Mouse (Mus musculus) gastrocnemius, adult 2 months (tissue): Measurements from ENCODE around the gene Olfr202. TPM values are rescaled to one million over a fixed set of nuclear protein-coding genes. Genes with fewer than 3 reads are reported as not detected.
"Not testable (repeated sequence)": the region's sequence is repeated elsewhere in the genome, so short reads cannot be mapped to it uniquely, and the experiment has no call there.

Experiments
- DNase-seq: peaks from one replicate; pipeline ENCODE4 v3.0.0; 2022
- H3K27ac ChIP-seq: fragments of 200-600 bp; 2 replicates; pipeline ENCODE4 v1.8.1; 2022; ENCODE audit warnings: mild to moderate bottlenecking
- H3K4me3 ChIP-seq: fragments of 200-600 bp; 2 replicates; pipeline ENCODE4 v1.8.1; 2022; ENCODE audit warnings: mild to moderate bottlenecking, moderate library complexity
- CTCF ChIP-seq: fragments of 200-600 bp; IDR thresholded peaks from 2 replicates; pipeline ENCODE4 v1.8.1; 2022; ENCODE audit warnings: antibody characterized with exemption, mild to moderate bottlenecking, moderate library complexity
- intact Hi-C: fragments of 180-260 bp; cut with DNase I; formaldehyde crosslinking; loops from one replicate; pipeline ENCODE4 v1.15.1; 2025
- long read RNA-seq, 2 experiments: library from polyadenylated mRNA; stranded (forward); transcript quantifications; one replicate each; pipeline ENCODE4 v2.0.0; 2021
- total RNA-seq, 2 experiments: library from RNA; stranded (reverse); gene quantifications; 2 replicates each; pipeline ENCODE4 v1.2.3; 2021

Olfr202 gene
- total RNA-seq: not detected
- long read RNA-seq, experiment 1: 0 reads
- long read RNA-seq, experiment 2: 0 reads

GRCm38 (mm10) chr16:59286693-59287092, at the start of gene Olfr202:
TSS of gene Olfr202 (minus strand) at chr16:59286793.
- no peak for TF ChIP-seq CTCF
- no peak within 1 kb of the TSS for H3K4me3 ChIP-seq
- no peak for DNase-seq
- intact Hi-C loops: no loop called here
- H3K27ac ChIP-seq: no peak within 1 kb of the TSS

- intact Hi-C loops: no loop called here
- Histone ChIP-seq H3K27ac (no peak within 1 kb of the TSS), H3K4me3 (no peak within 1 kb of the TSS)
- DNase-seq: no peak
- no peak for TF ChIP-seq CTCF
These were observed 44.4 kb upstream of the Olfr202 start, which contains the start of gene Olfr205 for GRCm38 (mm10) chr16:59331038-59331437. TSS of gene Olfr205 (minus strand) at chr16:59331138.

- H3K27ac ChIP-seq, H3K4me3 ChIP-seq, DNase-seq, intact Hi-C loops: not testable (repeated sequence)
These were observed 36.7 kb upstream of the Olfr202 start for GRCm38 (mm10) chr16:59323262-59323661.

GRCm38 (mm10) chr16:59318148-59318547, 31.6 kb upstream of the Olfr202 start, which contains the start of gene Olfr204:
TSS of gene Olfr204 (minus strand) at chr16:59318248.
- intact Hi-C loops: no loop called here
- H3K4me3 ChIP-seq: no peak within 1 kb of the TSS

GRCm38 (mm10) chr16:59298581-59298980, 12.0 kb upstream of the Olfr202 start, which contains the start of gene Olfr203:
TSS of gene Olfr203 (plus strand) at chr16:59298881.
- Histone ChIP-seq H3K27ac (no peak within 1 kb of the TSS), H3K4me3 (no peak within 1 kb of the TSS)
- TF ChIP-seq CTCF: no peak
- no peak for DNase-seq
- intact Hi-C loops: no loop called here

More at GRCm38 (mm10) chr16:59318148-59318547, 31.6 kb upstream of the Olfr202 start, which contains the start of gene Olfr204:
- no peak for DNase-seq
- H3K27ac ChIP-seq: no peak within 1 kb of the TSS
- TF ChIP-seq CTCF: no peak

- intact Hi-C loops, DNase-seq, H3K27ac ChIP-seq, H3K4me3 ChIP-seq: not testable (repeated sequence)
These were observed 983 bp upstream of the Olfr202 start for GRCm38 (mm10) chr16:59287576-59287975.

- no peak for DNase-seq
- Histone ChIP-seq H3K4me3 (no peak overlapping the region), H3K27ac (no peak overlapping the region)
- no peak for TF ChIP-seq CTCF
- intact Hi-C loops: no loop called here
These were observed 3.1 kb downstream of the Olfr202 start for GRCm38 (mm10) chr16:59283476-59283875.

GRCm38 (mm10) chr16:59280542-59280941, 6.1 kb downstream of the Olfr202 start:
- Histone ChIP-seq H3K4me3 (no peak overlapping the region), H3K27ac (no peak overlapping the region)
- DNase-seq: no peak
- intact Hi-C loops: no loop called here
- no peak for TF ChIP-seq CTCF

GRCm38 (mm10) chr16:59272532-59272931, 14.1 kb downstream of the Olfr202 start, which contains the start of gene Olfr201:
TSS of gene Olfr201 (minus strand) at chr16:59272632.
- intact Hi-C loops, H3K4me3 ChIP-seq, H3K27ac ChIP-seq, DNase-seq: not testable (repeated sequence)

GRCm38 (mm10) chr16:59269097-59269496, 17.5 kb downstream of the Olfr202 start:
- H3K27ac ChIP-seq, DNase-seq, intact Hi-C loops, H3K4me3 ChIP-seq: not testable (repeated sequence)

GRCm38 (mm10) chr16:59249684-59250083, 36.9 kb downstream of the Olfr202 start:
- TF ChIP-seq CTCF: no peak
- no peak overlapping the region for H3K27ac ChIP-seq
- DNase-seq: no peak
- H3K4me3 ChIP-seq: no peak overlapping the region
- intact Hi-C loops: no loop called here

Other genes starting within 250 kb of the Olfr202 start
- gene Olfr187, start 247.0 kb downstream of the Olfr202 start, total RNA-seq: not detected
- gene Olfr190, start 208.8 kb downstream of the Olfr202 start, total RNA-seq: not detected
- not detected for gene Olfr191, start 197.0 kb downstream of the Olfr202 start, total RNA-seq
- gene Olfr193, start 174.9 kb downstream of the Olfr202 start, total RNA-seq: not detected
- gene Olfr194, start 165.7 kb downstream of the Olfr202 start, total RNA-seq: not detected
- gene Olfr195, start 139.7 kb downstream of the Olfr202 start, total RNA-seq: not detected
- gene Olfr196, start 116.3 kb downstream of the Olfr202 start, total RNA-seq: not detected
- not detected for gene Olfr198, start 83.3 kb downstream of the Olfr202 start, total RNA-seq
- gene Olfr199, start 67.0 kb downstream of the Olfr202 start, total RNA-seq: not detected
- gene Olfr201, start 14.2 kb downstream of the Olfr202 start, total RNA-seq: not detected
- gene Olfr203, start 12.1 kb upstream of the Olfr202 start, total RNA-seq: not detected
- not detected for gene Olfr204, start 31.5 kb upstream of the Olfr202 start, total RNA-seq
- gene Olfr205, start 44.3 kb upstream of the Olfr202 start, total RNA-seq: not detected
- gene Olfr206, start 62.5 kb upstream of the Olfr202 start, total RNA-seq: not detected
- gene Olfr209, start 77.2 kb upstream of the Olfr202 start, total RNA-seq: not detected
- gene Gabrr3, start 120.5 kb upstream of the Olfr202 start, total RNA-seq: not detected
- 10 to 100 TPM; 11.6 to 15.2 TPM for gene Riox2, start 185.0 kb upstream of the Olfr202 start, total RNA-seq